ENCODE assay signal across 8 mouse cellular contexts in genomic region chr17:56162231-56162774, GRCm38 (mm10). TPM values are rescaled to one million over a fixed set of nuclear protein-coding genes. Genes with fewer than 3 reads are reported as not detected.
DNase-seq lines count a peak whose midpoint lies in the region; ATAC-seq lines count a peak whose summit lies in the region.

TSS of gene Tnfaip8l1 (plus strand) at chr17:56162477.

- DNase-seq in adipocyte (ENCODE audit: low spot score) = peak; percentile 92
- peak; percentile 98 for DNase-seq in embryo, embryonic 10 days (ENCODE audit: low spot score)
- peak; percentile 90 for DNase-seq in gastrocnemius, postnatal 10 days
- DNase-seq in induced T-regulatory cell, adult 2 months (ENCODE audit: low read depth) = peak; percentile 96
- peak; percentile 91 to 97 for DNase-seq in left cerebral cortex, adult 9 months (ENCODE audit: low spot score in 2 of 2)
- peak; percentile 94 for DNase-seq in right cerebral cortex, postnatal 14 days
- DNase-seq in urinary bladder, postnatal 36 days (ENCODE audit: low spot score in 2 of 2) = peak; percentile 90 to 94

- peak; percentile 97 for ATAC-seq in megakaryocyte progenitor cell, adult 5-6 weeks (replicated peaks; ENCODE audit: poor library complexity)

RNA-seq across cellular contexts. Expression of gene Tnfaip8l1, which starts in this region (rescaled TPM):
- 1 to 10 TPM; 5.0 to 5.3 TPM for total RNA-seq in gastrocnemius, postnatal 10 days (2021)
- 1.5 and 2.2 TPM in 2 replicates for total RNA-seq in megakaryocyte progenitor cell, adult 5-6 weeks (2015)
- total RNA-seq in megakaryocyte progenitor cell, adult 5-6 weeks (2017) = 0.91 and 2.8 TPM in 2 replicates

Comparison
In these comparisons a context has a peak if more than half of its experiments do, and no peak if none do; other contexts are left out.
1. Peak in every context shown above with its lines: DNase-seq and ATAC-seq.